Mouse (Mus musculus) layer of hippocampus, adult 9-11 months (tissue): ENCODE measurements at regions not wholly inside any gene's neighbourhood (a gene's known extent, or its start where the extent isn't known, plus 50 kb on each side); places are given as distances from the start of the nearest gene placed in this dataset.
A peak's percentile ranks its signal among the peaks of the same experiment; 100 is the strongest.
"Not testable (repeated sequence)": the region's sequence is repeated elsewhere in the genome, so short reads cannot be mapped to it uniquely, and the experiment has no call there.

Source experiments
- DNase-seq: peaks from one replicate; pipeline ENCODE4 v3.0.0; 2022

GRCm38 (mm10) chr7:52732161-52732560, 716.6 kb upstream of the 1700015G11Rik start:
- not testable (repeated sequence) for DNase-seq

- DNase-seq, result no peak
Observed at GRCm38 (mm10) chr7:52726236-52726905, 710.8 kb upstream of the 1700015G11Rik start.

- peak; percentile 14 for DNase-seq
Observed at GRCm38 (mm10) chr7:52702464-52703145, 687.1 kb upstream of the 1700015G11Rik start.

- no peak for DNase-seq
Observed at GRCm38 (mm10) chr7:52668341-52668740, 652.8 kb upstream of the 1700015G11Rik start.
